Mouse (Mus musculus): Measurements from ENCODE around the gene Fuca1.
A peak's percentile ranks its signal among the peaks of the same experiment; 100 is the strongest.

The Fuca1 gene

GRCm38 (mm10) chr4:135924418-135924817 lies 3.9 kb downstream of the Fuca1 start:
- DNase-seq, result no peak

- DNase-seq, result no peak
Measured at GRCm38 (mm10) chr4:135925341-135925740, 4.8 kb downstream of the Fuca1 start.

GRCm38 (mm10) chr4:135926195-135926808 lies 5.8 kb downstream of the Fuca1 start:
- DNase-seq, result no peak

GRCm38 (mm10) chr4:135926861-135927260 lies 6.3 kb downstream of the Fuca1 start:
- DNase-seq, result no peak

DNA sequence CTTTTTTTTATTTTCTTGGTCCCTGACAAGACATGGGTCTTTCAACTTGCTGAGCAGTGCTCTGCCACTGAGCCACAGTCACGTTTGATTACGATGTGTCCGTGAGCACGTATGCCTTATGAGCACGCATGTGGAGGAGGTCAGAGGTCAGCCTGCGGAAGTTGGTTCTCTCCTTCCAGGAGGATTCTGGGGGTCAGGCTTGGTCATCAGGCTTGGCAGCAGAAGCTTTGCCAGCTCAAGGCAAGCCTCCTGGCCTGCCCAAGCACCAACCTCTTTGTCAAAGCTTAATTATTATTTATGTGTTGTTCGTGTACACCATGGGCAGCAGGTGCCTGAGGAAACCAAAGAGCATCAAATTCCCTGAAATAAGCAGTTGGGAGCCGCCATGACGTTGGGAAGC lies 7.8 kb downstream of the Fuca1 start:
- no peak for DNase-seq

GRCm38 (mm10) chr4:135929405-135929804 lies 8.9 kb downstream of the Fuca1 start:
- no peak for DNase-seq

DNA sequence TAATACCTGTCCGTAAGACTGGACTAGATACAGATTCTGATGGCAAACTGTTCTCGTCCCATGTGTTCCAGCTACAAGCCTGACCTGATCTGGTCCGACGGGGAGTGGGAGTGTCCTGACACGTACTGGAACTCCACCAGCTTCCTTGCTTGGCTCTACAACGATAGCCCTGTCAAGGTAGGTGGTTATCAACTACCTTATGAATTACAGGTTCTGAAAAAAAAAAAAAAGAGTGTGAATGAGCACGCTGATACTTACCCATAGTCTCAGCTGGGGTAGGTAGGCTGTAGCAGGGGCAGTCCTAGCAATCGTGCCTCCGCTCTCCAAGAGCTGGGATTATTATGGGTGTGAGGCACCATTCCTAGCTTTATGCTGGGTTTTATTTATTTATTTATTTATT lies 9.3 kb downstream of the Fuca1 start:
- DNase-seq, result no peak

DNA sequence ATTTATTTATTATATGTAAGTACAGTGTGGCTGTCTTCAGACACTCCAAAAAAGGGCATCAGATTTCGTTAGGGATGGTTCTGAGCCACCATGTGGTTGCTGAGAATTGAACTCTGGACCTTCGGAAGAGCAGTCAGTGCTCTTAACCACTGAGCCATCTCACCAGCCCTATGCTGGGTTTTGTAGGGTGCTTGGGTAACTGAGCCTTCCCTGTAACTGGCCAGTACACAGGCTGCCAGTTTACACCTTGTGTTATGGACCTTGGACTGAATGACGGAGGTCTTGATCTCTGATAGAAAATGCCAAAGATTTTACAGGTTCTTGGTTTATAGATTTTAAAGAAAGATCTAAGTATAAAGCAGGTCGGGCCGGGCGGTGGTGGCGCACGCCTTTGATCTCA lies 9.7 kb downstream of the Fuca1 start:
- no peak for DNase-seq

DNA sequence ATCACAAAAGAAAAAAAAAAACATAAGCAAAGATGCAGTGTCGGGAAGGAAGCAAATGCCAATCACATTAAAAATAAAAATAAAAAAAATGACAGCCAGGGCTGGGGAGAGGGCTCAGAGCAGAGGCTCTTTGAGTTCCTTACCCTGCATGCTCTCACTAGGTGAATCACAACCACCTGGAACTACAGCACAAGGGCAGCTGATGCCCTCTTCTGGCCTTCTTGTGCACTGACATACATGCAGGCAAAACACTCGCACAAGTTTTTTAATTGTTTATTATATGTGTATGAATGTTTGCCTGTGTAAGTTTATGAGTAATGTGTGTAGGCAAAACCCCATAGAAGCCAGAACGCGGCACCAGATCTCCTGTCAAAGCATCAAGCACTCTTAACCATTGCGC lies 11.3 kb downstream of the Fuca1 start:
- DNase-seq, result peak; percentile 66

GRCm38 (mm10) chr4:135934708-135935500 lies 14.4 kb downstream of the Fuca1 start:
- no peak for DNase-seq

GRCm38 (mm10) chr4:135935502-135935901 lies 15.0 kb downstream of the Fuca1 start:
- peak; percentile 64 for DNase-seq

- no peak for DNase-seq
Measured at GRCm38 (mm10) chr4:135938858-135939257, 18.3 kb downstream of the Fuca1 start.

GRCm38 (mm10) chr4:135941026-135941425 lies 20.5 kb downstream of the Fuca1 start:
- DNase-seq, result peak; percentile 53

DNA sequence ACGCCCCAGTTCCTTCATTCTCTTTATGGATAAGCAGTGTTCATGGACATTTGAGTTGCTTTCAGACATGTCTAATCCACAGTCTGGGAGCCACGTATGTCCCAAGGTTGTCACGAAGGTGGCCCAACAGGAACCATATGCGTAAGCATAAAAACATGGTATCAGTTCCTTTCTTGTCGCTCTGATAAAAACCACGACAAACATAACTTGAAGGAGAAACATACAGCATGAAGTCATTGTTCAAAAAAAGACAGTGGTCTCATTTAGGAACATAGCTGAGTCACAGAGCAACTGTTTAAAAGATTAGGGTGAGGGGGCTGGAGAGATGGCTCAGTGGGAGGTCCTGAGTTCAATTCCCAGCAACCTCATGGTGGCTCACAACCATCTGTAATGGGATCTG lies 21.7 kb downstream of the Fuca1 start:
- DNase-seq, result no peak

GRCm38 (mm10) chr4:135943389-135943788 lies 22.9 kb downstream of the Fuca1 start:
- DNase-seq, result peak; percentile 39

DNA sequence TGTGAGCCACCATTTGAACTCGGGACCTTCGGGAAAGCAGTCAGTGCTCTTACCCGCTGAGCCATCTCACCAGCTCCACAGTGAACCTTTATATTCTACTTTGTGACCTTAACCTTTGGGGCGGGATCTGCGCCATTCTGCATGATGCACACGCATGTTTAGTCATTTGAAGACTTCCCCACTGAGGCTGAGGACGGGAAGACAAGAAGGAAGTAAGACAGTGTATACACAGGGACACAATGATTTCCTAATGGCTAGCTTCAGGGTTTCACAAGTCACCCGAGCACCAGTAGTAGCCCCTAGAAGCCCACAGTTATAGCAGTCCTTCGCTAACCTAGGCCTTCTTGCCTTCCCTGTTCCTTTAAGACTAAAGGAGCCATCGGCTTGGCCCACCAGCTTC lies 25.2 kb downstream of the Fuca1 start:
- peak; percentile 45 for DNase-seq

DNA sequence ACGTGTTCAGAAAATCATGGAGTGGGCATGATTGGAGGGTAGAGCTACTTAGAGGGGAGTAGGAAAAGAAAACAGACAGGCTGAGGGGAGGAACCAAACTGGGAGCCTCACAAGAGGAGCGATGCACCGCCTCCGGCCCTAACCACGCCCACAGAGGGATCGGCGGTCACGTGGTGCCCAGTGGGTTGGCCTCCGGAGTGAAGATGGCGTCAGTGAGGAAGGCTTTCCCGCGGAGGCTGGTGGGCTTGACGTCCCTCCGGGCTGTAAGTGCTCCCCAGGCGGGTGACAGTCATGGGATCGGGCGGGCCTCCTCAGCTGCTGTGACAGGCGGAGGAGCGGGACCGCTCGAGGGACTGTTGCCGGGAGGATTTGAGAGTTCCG lies 25.7 kb downstream of the Fuca1 start, which contains the start of gene Hmgcl:
TSS of gene Hmgcl (plus strand) at position 171 of the 381 bp plus-strand sequence.
- peak; percentile 98 for DNase-seq

DNA sequence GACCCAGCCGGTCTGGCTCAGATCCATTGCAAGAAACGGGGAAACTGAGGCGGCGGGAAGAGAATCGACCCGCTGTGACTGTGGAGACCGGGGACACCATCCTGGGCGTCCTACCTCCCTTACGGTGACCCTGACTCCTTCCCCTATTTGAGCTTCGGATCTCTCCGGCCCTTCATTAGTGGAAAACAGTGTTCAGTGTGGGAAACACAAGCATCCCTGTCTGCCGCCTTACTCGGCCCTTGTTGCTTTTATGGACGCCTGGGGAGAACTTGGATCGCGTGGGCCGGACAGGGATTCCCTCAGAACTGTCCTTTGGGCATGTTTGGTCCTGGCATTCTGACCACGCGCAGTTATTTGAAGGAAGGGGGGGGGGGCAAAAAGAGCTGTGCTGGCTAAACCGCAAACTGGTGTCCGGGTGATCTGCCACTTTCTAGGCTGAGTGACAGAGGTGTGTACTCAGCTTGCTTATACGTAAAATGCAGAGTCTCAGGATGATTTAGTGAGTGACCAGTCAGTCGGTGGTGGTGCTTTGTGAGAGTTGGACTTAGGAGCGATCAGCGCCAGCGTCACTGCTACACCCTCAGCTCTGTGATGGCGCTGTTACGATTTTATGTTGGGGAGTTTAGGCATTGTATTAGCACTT lies 26.2 kb downstream of the Fuca1 start:
- DNase-seq, result no peak

- peak; percentile 34 for DNase-seq
Measured at GRCm38 (mm10) chr4:135948142-135948541, 27.6 kb downstream of the Fuca1 start.

GRCm38 (mm10) chr4:135949475-135949874 lies 28.9 kb downstream of the Fuca1 start:
- DNase-seq, result peak; percentile 69

DNA sequence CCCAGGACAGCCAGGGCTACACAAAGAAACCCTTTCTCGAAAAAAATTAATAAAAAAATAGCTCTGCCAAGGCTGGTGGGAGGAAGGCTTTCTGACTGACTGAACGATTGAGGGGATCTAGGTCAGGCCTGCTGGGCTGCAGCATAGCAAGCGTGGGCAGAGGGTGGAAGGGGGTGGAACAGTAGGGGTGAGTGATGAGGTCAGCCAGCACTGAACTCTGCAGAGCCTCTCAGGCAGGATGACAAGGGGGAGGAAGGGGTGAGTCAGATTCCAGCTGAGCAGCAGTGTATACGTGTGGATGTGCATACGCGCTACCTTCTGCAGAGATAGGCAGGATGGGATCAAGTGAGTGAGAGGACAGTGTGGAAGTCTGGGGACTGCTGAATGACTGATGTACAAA lies 29.4 kb downstream of the Fuca1 start:
- no peak for DNase-seq

GRCm38 (mm10) chr4:135950365-135950764 lies 29.8 kb downstream of the Fuca1 start:
- no peak for DNase-seq

DNA sequence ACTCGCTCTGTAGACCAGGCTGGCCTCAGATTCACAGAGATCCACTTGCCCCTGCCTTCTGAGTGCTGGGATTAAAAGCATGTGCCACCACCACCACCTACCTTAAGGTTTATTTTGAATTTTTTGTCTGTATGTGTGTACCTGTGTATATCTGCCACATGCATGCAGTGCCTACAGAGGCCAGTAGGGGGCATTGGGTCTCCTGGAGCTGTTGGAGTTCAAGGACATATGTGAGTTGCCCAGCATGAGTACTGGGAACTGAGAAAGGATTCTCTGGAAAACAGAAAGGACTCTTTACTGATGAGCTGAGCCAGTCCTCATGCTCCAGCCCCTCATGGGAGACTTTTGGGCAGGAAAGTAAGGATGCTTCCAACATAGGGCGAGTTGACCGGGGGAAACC lies 31.0 kb downstream of the Fuca1 start:
- DNase-seq, result no peak

DNA sequence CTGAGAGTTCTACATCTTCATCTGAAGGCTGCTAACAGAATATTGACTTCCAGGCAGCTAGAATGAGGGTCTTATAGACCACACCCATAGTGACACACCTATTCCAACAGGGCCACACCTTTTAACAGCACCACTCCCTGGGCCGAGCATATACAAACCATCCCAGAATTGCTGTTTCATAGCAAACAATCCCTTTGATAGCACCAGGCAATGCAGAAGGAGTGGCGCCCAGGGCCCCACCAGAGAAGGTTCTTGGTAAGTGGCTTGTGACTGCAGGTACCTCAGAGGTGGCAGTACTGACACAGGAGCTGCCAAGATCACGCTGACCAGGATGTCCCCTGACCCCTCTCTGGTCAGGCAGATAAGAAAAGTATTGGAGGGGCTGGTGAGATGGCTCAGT lies 32.6 kb downstream of the Fuca1 start:
- DNase-seq, result no peak

Data from lung, postnatal 36 days (tissue).